Mouse (Mus musculus): Measurements from ENCODE around the gene Fam181a.

Gene Fam181a

GRCm38 (mm10) chr12:103352735-103353134 lies 42.0 kb downstream of the Fam181a start:
- in situ Hi-C loops (cut with MboI, MseI) = no loop called here

GRCm38 (mm10) chr12:103353538-103353937 lies 42.8 kb downstream of the Fam181a start:
- in situ Hi-C loops (cut with MboI, MseI) = no loop called here

GRCm38 (mm10) chr12:103355746-103356414 lies 45.1 kb downstream of the Fam181a start, which contains the start of gene Asb2:
Gene Asb2, minus strand, starts transcription at chr12:103356001.
- in situ Hi-C loops (cut with MboI, MseI) = no loop called here

- in situ Hi-C loops (cut with MboI, MseI) = no loop called here
Observed at GRCm38 (mm10) chr12:103356415-103356748, 45.6 kb downstream of the Fam181a start.

GRCm38 (mm10) chr12:103358216-103358615 lies 47.4 kb downstream of the Fam181a start:
- in situ Hi-C loops (cut with MboI, MseI) = no loop called here

- in situ Hi-C loops (cut with MboI, MseI) = no loop called here
Observed at GRCm38 (mm10) chr12:103358951-103359801, 48.4 kb downstream of the Fam181a start.

GRCm38 (mm10) chr12:103360812-103361211 lies 50.0 kb downstream of the Fam181a start:
- in situ Hi-C loops (cut with MboI, MseI) = loop anchor here in 1 of 2 experiments (5.0 kb wide), 1 partner anchor 219 kb away; no protein-coding TSS in a partner anchor

GRCm38 (mm10) chr12:103361539-103362307 lies 50.9 kb downstream of the Fam181a start:
- in situ Hi-C loops (cut with MboI, MseI) = loop anchor here in 1 of 2 experiments (5.0 kb wide), 1 partner anchor 219 kb away; no protein-coding TSS in a partner anchor

GRCm38 (mm10) chr12:103362336-103362735 lies 51.6 kb downstream of the Fam181a start:
- in situ Hi-C loops (cut with MboI, MseI) = loop anchor here in 1 of 2 experiments (5.0 kb wide), 1 partner anchor 220 kb away; no protein-coding TSS in a partner anchor

Data from T-helper 17 cell (primary cell).